20 mouse cellular contexts compared by ENCODE assay signal in genomic region chr5:140491142-140491541, GRCm38 (mm10). TPM values are rescaled to one million over a fixed set of nuclear protein-coding genes. Genes with fewer than 3 reads are reported as not detected.
DNase-seq lines count a peak whose midpoint lies in the region; ATAC-seq and TF ChIP-seq lines count a peak whose summit lies in the region.
"Had no signal": no experiment of that assay in that cellular context is flagged by ENCODE, and none has a peak within 500 bp of the region (broad histone marks: within the 10 kb centered on the region; RNA-seq: fewer than 3 reads in every experiment).

No protein-coding gene starts in this region.

- peaks cover 15% of the 10 kb centered on the region for H3K27me3 ChIP-seq in heart, embryonic 12.5 days (replicated peaks)
- peaks cover 47% of the 10 kb centered on the region for H3K27me3 ChIP-seq in myocyte (ENCODE audit: control insufficient read depth, insufficient read depth, insufficient read length)
- H3K27me3 ChIP-seq: Patski had no signal

- no peak for ATAC-seq in heart, embryonic 12.5 days (ENCODE audit: insufficient number of reproducible peaks, low FRiP score)
- ATAC-seq: activated CD4-positive, CD25-positive, alpha-beta regulatory T cell, adult 4 months; CD4-positive, CD25-positive, alpha-beta regulatory T cell, adult 4 months; Patski had no signal

- H3ac ChIP-seq in myocyte (ENCODE audit: control insufficient read depth, insufficient read length), result no peak overlapping the region

- no peak overlapping the region for H3K9ac ChIP-seq in heart, embryonic 12.5 days

- intact Hi-C loops in gastrocnemius, adult 2 months (cut with DNase I), result no loop called here

- H3K4me3 ChIP-seq in heart, embryonic 12.5 days, result no peak overlapping the region
- H3K4me3 ChIP-seq in myocyte, result no peak overlapping the region
- H3K4me3 ChIP-seq in gastrocnemius, adult 2 months, result no peak overlapping the region

- no peak for TF ChIP-seq CTCF in gastrocnemius, adult 2 months (IDR thresholded peaks at IDR 0.05)

- TF ChIP-seq POLR2A in myocyte (IDR thresholded peaks at IDR 0.05; ENCODE audit: insufficient read length, low read depth), result no peak

- no peaks in the 10 kb centered on the region for H3K79me2 ChIP-seq in myocyte (ENCODE audit: control insufficient read depth, insufficient read depth)

- no peak overlapping the region for H3K4me2 ChIP-seq in heart, embryonic 12.5 days
- no peak overlapping the region for H3K4me2 ChIP-seq in myocyte (ENCODE audit: low read depth)

- H3K9me3 ChIP-seq in heart, embryonic 12.5 days (replicated peaks), result no peaks in the 10 kb centered on the region
- H3K9me3 ChIP-seq: G1E had no signal

- H3K4me1 ChIP-seq in heart, embryonic 12.5 days (replicated peaks), result no peaks in the 10 kb centered on the region

- no peak overlapping the region for H3K27ac ChIP-seq in heart, embryonic 12.5 days (ENCODE audit: poor library complexity, severe bottlenecking)
- H3K27ac ChIP-seq in gastrocnemius, adult 2 months, result no peak overlapping the region

- peak; percentile 83 for DNase-seq in heart, adult 11 months
- DNase-seq in gastrocnemius, adult 2 months, result no peak
- DNase-seq: adrenal gland, adult 2 months; adrenal gland, adult 8-10 months; adrenal gland, postnatal 10 days; adrenal gland, postnatal 14 days; adrenal gland, postnatal 25 days; adrenal gland, postnatal 36 days; B cell, adult 2 months; cerebellum, adult 11 months; cerebellum, adult 11-12 months; cerebellum, adult 18-20 months had no signal

- no peaks in the 10 kb centered on the region for H3K36me3 ChIP-seq in heart, embryonic 12.5 days
- no peaks in the 10 kb centered on the region for H3K36me3 ChIP-seq in myocyte (ENCODE audit: control insufficient read depth, insufficient read depth)
- H3K36me3 ChIP-seq: G1E had no signal

- 56% methylated on average over 6 of the region's 6 CpGs for WGBS in heart, embryonic 12.5 days

TF ChIP-seq in myocyte, 11 proteins besides CTCF, POLR2A, EP300 and RAD21:
- peak in 2 of 3 experiments; percentile 27 to 68 for TF ChIP-seq MYOG (IDR thresholded peaks at IDR 0.05; ENCODE audit: control insufficient read depth in 1 of 3, insufficient read depth in 1 of 3, insufficient read length in 2 of 3, low read depth in 2 of 3)
- peak in 1 of 3 experiments; percentile 8 for TF ChIP-seq MYOD1 (IDR thresholded peaks at IDR 0.05; ENCODE audit: control insufficient read depth in 1 of 3, insufficient read length in 2 of 3, low read depth in 2 of 3)
- TF ChIP-seq TCF3 (IDR thresholded peaks at IDR 0.05; ENCODE audit: insufficient read length, low read depth), result no peak

RNA-seq across cellular contexts. Expression of gene Chst12, which starts 14.2 kb away (rescaled TPM):
- 22.5 TPM in 2 replicates for polyA plus RNA-seq in heart, embryonic 12.5 days (2016; fragmentation: Nextera tagmentation; extraction: Ambion mirVana)
- 9.0 TPM for polyA plus RNA-seq in myocyte (2012; fragmentation: generic; extraction: Trizol)
- total RNA-seq in gastrocnemius, adult 2 months (2021), result 1 to 10 TPM; 4.3 to 7.4 TPM

RNA-seq across cellular contexts. Expression of gene Gm4869, which starts 45.7 kb away (rescaled TPM):
- 0.06 TPM in 1 of 2 replicates, not detected in the other for polyA plus RNA-seq in heart, embryonic 12.5 days (2016; fragmentation: Nextera tagmentation; extraction: Ambion mirVana)
- 0.07 TPM for polyA plus RNA-seq in myocyte (2012; fragmentation: generic; extraction: Trizol)
- not detected for total RNA-seq in gastrocnemius, adult 2 months (2021)
- total RNA-seq: adrenal gland, postnatal 14 days; CH12.LX; G1E; MEL had no signal
- polyA plus RNA-seq: activated CD4-positive, CD25-positive, alpha-beta regulatory T cell, adult 4 months; CD4-positive, CD25-positive, alpha-beta regulatory T cell, adult 4 months; G1E; Patski had no signal
